In the genomic region with DNA sequence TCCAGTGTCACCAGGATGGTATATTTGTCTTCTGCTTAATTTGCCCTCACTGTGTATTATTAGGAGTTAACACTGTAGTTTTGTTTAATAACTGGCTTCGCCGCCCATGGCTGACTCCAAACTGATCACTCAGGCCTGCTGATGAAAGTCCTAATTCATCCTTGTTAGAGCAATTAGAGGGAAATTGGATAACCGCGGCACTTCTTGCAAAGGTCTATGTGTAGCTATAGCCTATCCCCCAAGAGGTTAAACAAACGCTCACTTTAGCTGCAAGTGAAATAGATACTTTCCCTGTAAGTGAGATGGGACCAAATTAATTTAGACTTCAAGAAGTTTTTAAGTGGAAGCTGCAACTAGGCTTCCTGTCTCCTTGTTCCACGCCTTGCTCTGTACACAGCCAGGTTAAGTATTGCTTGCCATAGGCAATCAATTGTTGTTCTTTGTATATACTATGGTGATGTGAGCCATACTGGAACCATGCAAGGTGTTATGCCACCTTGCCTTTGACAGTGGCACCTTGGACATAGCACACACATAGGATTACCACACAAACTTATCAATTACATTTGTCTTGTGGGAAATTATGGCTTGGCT, we compare ENCODE assay signal across 18 mouse cellular contexts.
"Had no signal": no experiment of that assay in that cellular context is flagged by ENCODE, and none has a peak within 500 bp of the region (broad histone marks: within the 10 kb centered on the region; RNA-seq: fewer than 3 reads in every experiment).

No protein-coding gene starts in this region.

- H3K9me3 ChIP-seq: midbrain, embryonic 10.5 days; midbrain, embryonic 12.5 days; neural tube, embryonic 13.5 days; neural tube, embryonic 15.5 days had no signal

- H3K4me3 ChIP-seq: midbrain, embryonic 10.5 days; midbrain, embryonic 12.5 days; myocyte; neural tube, embryonic 13.5 days; neural tube, embryonic 15.5 days had no signal

- H3K36me3 ChIP-seq: midbrain, embryonic 10.5 days; midbrain, embryonic 12.5 days; neural tube, embryonic 13.5 days; neural tube, embryonic 15.5 days had no signal

- ATAC-seq: midbrain, embryonic 16.5 days had no signal

- H3K27ac ChIP-seq: midbrain, embryonic 10.5 days; midbrain, embryonic 12.5 days; neural tube, embryonic 13.5 days had no signal

- H3K4me2 ChIP-seq: lung, embryonic 14.5 days; midbrain, embryonic 12.5 days; neural tube, embryonic 13.5 days; neural tube, embryonic 15.5 days had no signal

- DNase-seq: lung, postnatal 10 days; lung, postnatal 4 days; midbrain, embryonic 14.5 days; retina, postnatal 1 day; right cerebral cortex, adult 18-20 months; right cerebral cortex, postnatal 25 days; right cerebral cortex, postnatal 4 days; spleen, adult 18-20 months; thymus, adult 18-20 months; thymus, postnatal 14 days; thymus, postnatal 36 days had no signal

- H3K27me3 ChIP-seq: midbrain, embryonic 12.5 days; neural tube, embryonic 13.5 days; neural tube, embryonic 15.5 days had no signal

- H3K9ac ChIP-seq: lung, embryonic 14.5 days; midbrain, embryonic 12.5 days; neural tube, embryonic 13.5 days; neural tube, embryonic 15.5 days had no signal

- H3K4me1 ChIP-seq: midbrain, embryonic 10.5 days; midbrain, embryonic 12.5 days; neural tube, embryonic 13.5 days had no signal
